Mouse (Mus musculus) megakaryocyte, embryonic 14.5 days (primary cell): ENCODE measurements around the gene Mars2.

Experiments
- FLI1 ChIP-seq: IDR thresholded peaks from 2 replicates; pipeline ENCODE4 v1.6.1; 2012; ENCODE audit warnings: low read length, inconsistent platforms, mixed read lengths
- GATA1 ChIP-seq: IDR thresholded peaks from 3 replicates; pipeline ENCODE4 v1.6.1; 2012; ENCODE audit warnings: mixed read lengths, low read length, inconsistent platforms, borderline replicate concordance

- no peak for TF ChIP-seq GATA1
- TF ChIP-seq FLI1 = no peak
Observed at GRCm38 (mm10) chr1:55227376-55227775, 9.6 kb upstream of the Mars2 start.
